Mouse (Mus musculus) kidney, embryonic 16.5 days (tissue): ENCODE measurements at regions not wholly inside any gene's neighbourhood (a gene's known extent, or its start where the extent isn't known, plus 50 kb on each side); places are given as distances from the start of the nearest gene placed in this dataset.
A peak's percentile ranks its signal among the peaks of the same experiment; 100 is the strongest.

Source experiments
- ATAC-seq: fragments of 200-750 bp; cut with Nextera tagmentation; 2 replicates; pipeline ENCODE4 v1.8.0; 2017; ENCODE audit warnings: moderate TSS enrichment; ENCODE audit not compliant: low FRiP score, low TSS enrichment
- H3K27ac ChIP-seq: fragments of 300-500 bp; sonication (generic); 2 replicates; pipeline ENCODE4 v1.5.1; 2014; ENCODE audit warnings: low read length
- H3K27me3 ChIP-seq: fragments of 300-500 bp; sonication (generic); 2 replicates; pipeline ENCODE4 v1.6.1; 2014; ENCODE audit warnings: low read length, control low read depth, mixed read lengths; ENCODE audit not compliant: insufficient read depth
- H3K36me3 ChIP-seq: fragments of 300-500 bp; sonication (generic); 2 replicates; pipeline ENCODE4 v1.6.1; 2014; ENCODE audit warnings: low read length, control low read depth, mixed read lengths; ENCODE audit not compliant: insufficient read depth
- H3K4me1 ChIP-seq: fragments of 300-500 bp; sonication (generic); 2 replicates; pipeline ENCODE4 v1.6.1; 2014; ENCODE audit warnings: low read length, control low read depth, mixed read lengths; ENCODE audit not compliant: insufficient read depth
- H3K4me2 ChIP-seq: fragments of 300-500 bp; sonication (generic); replicated peaks from 2 replicates; pipeline ENCODE4 v1.6.1; 2014; ENCODE audit warnings: low read depth, low read length
- H3K4me3 ChIP-seq: fragments of 300-500 bp; sonication (generic); 2 replicates; pipeline ENCODE4 v1.5.1; 2014; ENCODE audit warnings: mild to moderate bottlenecking, low read length
- H3K9ac ChIP-seq: fragments of 300-500 bp; sonication (generic); replicated peaks from 2 replicates; pipeline ENCODE4 v1.6.1; 2014; ENCODE audit warnings: low read length
- H3K9me3 ChIP-seq: fragments of 300-500 bp; sonication (generic); 2 replicates; pipeline ENCODE4 v1.6.1; 2016; ENCODE audit warnings: low read length, control low read depth
- WGBS: fragments of 180-500 bp; shearing (Covaris S2); extraction: QIAGEN DNeasy Blood & Tissue Kit; methylation state at CpG from one replicate; pipeline ENCODE4 v1.1.7; 2014; 5-methylcytosine and 5-hydroxymethylcytosine counted together

DNA sequence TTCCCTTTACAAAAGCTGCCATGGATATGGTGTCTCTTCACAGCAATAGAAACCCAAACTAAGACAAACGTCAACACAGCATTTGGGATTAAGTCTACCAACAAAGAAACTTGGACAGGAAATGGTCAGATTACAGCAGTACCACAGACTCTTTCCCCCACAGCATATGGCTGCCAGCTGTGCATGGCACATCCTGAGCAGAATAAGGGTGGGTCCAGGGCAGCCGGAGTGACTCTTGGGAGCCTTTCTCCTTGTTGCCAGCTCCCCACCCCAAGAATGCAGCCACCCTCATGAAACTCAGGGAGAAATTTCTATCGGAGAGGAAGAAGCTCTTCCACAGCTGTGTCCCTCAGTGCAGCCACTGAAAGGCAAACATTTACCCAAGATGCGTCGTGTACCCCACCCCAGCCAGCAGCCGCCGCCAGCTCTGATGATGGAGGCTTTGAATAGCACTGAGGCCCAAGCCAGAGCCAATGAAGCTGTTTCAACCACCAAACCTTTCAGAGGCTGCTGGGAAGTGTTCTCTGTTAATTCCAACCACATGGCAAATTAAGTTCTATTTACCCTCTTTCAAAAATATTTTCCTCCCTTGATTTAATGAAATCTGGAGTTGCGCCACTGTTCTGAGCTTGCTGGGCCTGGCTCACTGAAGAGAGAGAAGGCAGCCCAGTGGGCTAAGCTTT lies 75.8 kb upstream of the Hs6st1 start:
- ATAC-seq, result no peak
- Histone ChIP-seq H3K27me3 (no peaks in the 10 kb centered on the region), H3K36me3 (no peaks in the 10 kb centered on the region), H3K4me2 (no peak overlapping the region), H3K27ac (no peak overlapping the region), H3K9me3 (peaks cover 5% of the 10 kb centered on the region), H3K9ac (no peak overlapping the region), H3K4me1 (no peaks in the 10 kb centered on the region), H3K4me3 (no peak overlapping the region)
- WGBS, result 84% methylated on average over 8 of the region's 8 CpGs

DNA sequence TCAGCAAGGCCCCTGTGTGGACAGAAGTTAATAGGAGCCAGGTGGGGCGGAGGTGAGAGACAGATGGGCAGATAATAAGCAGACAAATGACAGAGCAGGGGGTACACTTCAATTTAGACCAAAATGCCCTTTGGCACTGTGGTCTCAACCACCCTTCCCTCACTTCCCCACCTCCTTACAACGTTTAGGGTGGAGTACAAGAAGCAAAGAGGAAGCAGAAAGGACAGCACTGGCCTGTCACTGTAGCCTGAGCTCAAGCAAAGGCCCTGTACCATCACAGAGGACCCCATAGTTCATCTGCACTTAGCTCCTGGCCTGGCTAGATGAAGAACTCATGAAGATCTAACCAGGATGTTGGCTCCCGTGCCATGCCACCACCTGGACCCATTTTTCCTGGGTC lies 75.3 kb upstream of the Hs6st1 start:
- H3K27ac ChIP-seq, result no peak overlapping the region
- H3K4me1 ChIP-seq, result no peaks in the 10 kb centered on the region
- H3K27me3 ChIP-seq, result no peaks in the 10 kb centered on the region
- no peaks in the 10 kb centered on the region for H3K36me3 ChIP-seq
- H3K9me3 ChIP-seq, result peaks cover 5% of the 10 kb centered on the region
- H3K4me3 ChIP-seq, result no peak overlapping the region
- no peak for ATAC-seq
- no peak overlapping the region for H3K9ac ChIP-seq
- WGBS, result 61% methylated on average over 3 of the region's 3 CpGs
- no peak overlapping the region for H3K4me2 ChIP-seq

DNA sequence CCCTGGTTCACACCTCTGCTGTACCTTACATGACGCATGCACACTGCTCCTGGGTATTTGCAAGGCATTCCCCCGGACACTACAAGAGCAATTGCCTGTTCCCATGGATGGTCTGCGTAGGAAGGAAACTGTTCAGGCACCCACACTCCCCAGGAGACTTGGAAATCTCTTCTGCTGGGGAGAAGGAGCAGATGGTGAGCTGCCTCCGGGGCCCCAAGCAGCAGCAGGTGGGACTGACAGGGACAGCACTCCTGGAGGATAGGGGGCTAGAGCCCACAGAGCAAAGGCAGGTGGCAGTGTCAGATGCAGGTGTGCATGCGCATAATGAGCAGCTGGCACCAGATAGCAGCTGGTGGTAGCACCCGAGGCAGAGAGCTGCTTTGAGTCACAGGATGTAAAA lies 72.5 kb upstream of the Hs6st1 start:
- H3K9me3 ChIP-seq, result no peaks in the 10 kb centered on the region
- no peak overlapping the region for H3K4me2 ChIP-seq
- no peak overlapping the region for H3K4me3 ChIP-seq
- no peak overlapping the region for H3K27ac ChIP-seq
- no peaks in the 10 kb centered on the region for H3K27me3 ChIP-seq
- no peaks in the 10 kb centered on the region for H3K4me1 ChIP-seq
- no peaks in the 10 kb centered on the region for H3K36me3 ChIP-seq
- ATAC-seq, result no peak
- no peak overlapping the region for H3K9ac ChIP-seq
- 71% methylated on average over 6 of the region's 6 CpGs for WGBS

DNA sequence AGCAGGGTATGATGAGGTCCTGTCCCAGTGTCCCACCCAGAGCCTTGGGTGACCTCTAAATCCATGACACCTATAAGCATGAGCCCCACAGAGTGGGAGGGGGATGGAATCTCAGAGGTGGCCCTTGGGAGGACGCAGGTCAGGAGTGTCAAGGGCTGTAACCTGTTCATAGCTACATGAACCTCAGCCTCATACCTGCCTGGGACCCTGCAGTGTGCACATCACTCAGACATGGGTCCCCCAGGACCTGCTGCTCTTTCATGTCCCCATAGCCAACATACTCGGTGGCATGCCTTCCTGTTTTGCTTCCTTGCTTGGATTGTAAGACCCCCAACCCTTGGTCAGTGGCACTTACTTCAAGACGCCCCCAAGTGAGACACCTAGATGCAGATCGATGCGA lies 66.9 kb upstream of the Hs6st1 start:
- ATAC-seq, result no peak
- Histone ChIP-seq H3K27me3 (no peaks in the 10 kb centered on the region), H3K9me3 (no peaks in the 10 kb centered on the region; the same call in 1 of the 2 replicates), H3K9ac (no peak overlapping the region), H3K36me3 (no peaks in the 10 kb centered on the region), H3K4me3 (no peak overlapping the region), H3K27ac (no peak overlapping the region), H3K4me2 (no peak overlapping the region), H3K4me1 (peaks cover 11% of the 10 kb centered on the region)
- 96% methylated on average over 5 of the region's 5 CpGs for WGBS

DNA sequence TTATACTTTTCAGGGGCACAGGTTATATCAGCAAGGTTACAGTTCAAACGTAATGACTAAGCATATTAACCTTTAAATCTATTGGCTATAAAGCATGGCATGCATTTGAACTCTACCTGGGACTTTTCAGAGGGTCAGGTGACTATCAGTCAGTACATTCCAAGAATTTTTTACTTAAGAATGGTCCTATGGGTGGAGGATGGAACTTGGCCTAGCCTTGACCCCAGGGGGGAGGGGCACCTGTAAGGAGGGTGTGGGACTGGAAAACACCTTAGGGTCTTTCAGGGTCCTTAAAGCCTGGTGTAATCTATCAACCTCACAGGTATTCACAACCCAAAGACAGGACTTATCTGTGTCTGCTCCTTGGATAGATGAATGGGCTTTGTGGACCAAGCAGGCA lies 66.4 kb upstream of the Hs6st1 start:
- Histone ChIP-seq H3K4me1 (peaks cover 11% of the 10 kb centered on the region), H3K27me3 (no peaks in the 10 kb centered on the region), H3K4me2 (no peak overlapping the region), H3K9ac (no peak overlapping the region), H3K27ac (no peak overlapping the region), H3K36me3 (no peaks in the 10 kb centered on the region), H3K9me3 (no peaks in the 10 kb centered on the region; the same call in 1 of the 2 replicates), H3K4me3 (no peak overlapping the region)
- WGBS, result 81% methylated on average over 1 of the region's 1 CpGs
- no peak for ATAC-seq

DNA sequence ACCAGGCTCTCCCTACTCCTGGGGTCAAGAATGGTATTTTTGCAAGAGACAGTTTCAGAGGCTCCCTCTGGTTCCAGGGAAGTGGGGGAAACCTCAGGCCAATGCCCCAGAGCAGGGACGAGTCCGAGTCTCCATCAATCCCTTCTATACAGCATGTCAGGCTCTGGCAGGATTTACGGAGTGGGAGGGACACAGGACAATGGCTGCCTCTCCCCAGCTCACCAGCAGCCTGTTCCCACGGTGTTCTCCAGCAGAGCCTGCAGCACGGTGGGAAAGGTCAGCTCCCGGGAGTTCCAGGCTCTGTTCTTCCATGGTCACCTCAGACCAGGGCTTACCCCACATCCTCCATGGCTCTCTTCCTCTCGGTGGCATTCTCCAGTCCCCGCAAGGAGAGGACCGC lies 64.6 kb upstream of the Hs6st1 start:
- 15% methylated on average over 9 of the region's 9 CpGs for WGBS
- Histone ChIP-seq H3K9ac (0 out of 2 replicates have a peak overlapping the region, but pooled peaks have one; percentile 23), H3K4me3 (no peak overlapping the region), H3K9me3 (no peaks in the 10 kb centered on the region; the same call in 1 of the 2 replicates), H3K4me2 (0 out of 2 replicates have a peak overlapping the region, but pooled peaks have one; percentile 20), H3K4me1 (peaks cover 11% of the 10 kb centered on the region), H3K27ac (no peak overlapping the region), H3K27me3 (no peaks in the 10 kb centered on the region), H3K36me3 (no peaks in the 10 kb centered on the region)
- peak; percentile 65; the same call in 1 of the 2 replicates for ATAC-seq

DNA sequence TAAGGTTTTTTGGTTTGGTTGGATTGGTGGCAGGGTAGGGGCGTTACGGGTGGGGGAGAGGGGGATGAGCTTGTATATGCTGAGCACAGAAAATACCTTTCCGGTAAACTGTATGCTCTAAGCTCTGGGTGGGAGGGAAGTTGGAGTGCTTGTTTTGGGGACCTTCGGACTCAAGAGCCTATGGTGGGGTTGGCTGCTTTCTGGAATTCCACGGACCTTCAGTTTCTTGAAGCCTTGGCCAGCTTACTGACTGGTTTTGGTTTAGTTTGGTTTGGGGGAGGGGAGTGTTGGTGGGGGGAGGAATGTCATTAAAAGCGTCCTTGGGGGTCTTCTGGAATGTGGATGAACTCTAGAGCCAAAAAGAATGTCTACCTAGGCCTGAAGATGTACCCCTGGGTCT lies 59.6 kb upstream of the Hs6st1 start:
- no peaks in the 10 kb centered on the region for H3K27me3 ChIP-seq
- no peak overlapping the region for H3K27ac ChIP-seq
- ATAC-seq, result no peak
- no peak overlapping the region for H3K9ac ChIP-seq
- no peaks in the 10 kb centered on the region for H3K9me3 ChIP-seq
- no peaks in the 10 kb centered on the region for H3K36me3 ChIP-seq
- 85% methylated on average over 6 of the region's 6 CpGs for WGBS
- H3K4me1 ChIP-seq, result peaks cover 15% of the 10 kb centered on the region
- no peak overlapping the region for H3K4me3 ChIP-seq
- no peak overlapping the region for H3K4me2 ChIP-seq

DNA sequence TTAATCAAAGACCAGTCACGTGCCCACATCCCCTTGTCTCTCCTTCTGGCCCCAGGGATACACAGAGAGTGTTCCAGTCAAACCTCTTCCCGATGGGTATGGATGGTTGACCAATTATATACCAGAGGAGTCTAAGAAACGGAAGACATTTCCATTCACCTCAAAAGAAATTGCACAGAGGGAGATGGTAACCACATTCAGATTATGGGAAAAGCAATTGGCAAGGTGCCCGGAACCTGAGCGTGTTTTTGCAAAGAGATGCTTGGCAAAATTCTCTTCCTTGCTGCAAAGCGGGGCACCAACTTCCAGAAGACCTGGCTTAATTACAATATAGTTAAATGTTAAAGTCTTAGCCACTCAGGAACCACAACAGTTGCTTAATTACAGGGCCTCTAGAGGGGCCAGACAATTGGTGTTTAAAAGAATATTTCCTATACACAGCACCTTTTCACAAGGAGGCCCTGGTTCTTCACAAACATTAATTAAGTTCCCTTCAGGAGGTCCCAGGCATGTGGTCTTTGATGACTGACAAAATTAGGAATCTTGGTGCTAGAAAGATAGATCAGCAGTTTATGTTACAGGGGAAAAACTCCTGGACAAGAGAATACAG lies 59.1 kb upstream of the Hs6st1 start:
- Histone ChIP-seq H3K4me1 (peaks cover 14% of the 10 kb centered on the region), H3K4me3 (no peak overlapping the region), H3K9ac (no peak overlapping the region), H3K9me3 (no peaks in the 10 kb centered on the region), H3K27me3 (no peaks in the 10 kb centered on the region), H3K4me2 (no peak overlapping the region), H3K36me3 (no peaks in the 10 kb centered on the region), H3K27ac (no peak overlapping the region)
- ATAC-seq, result no peak
- WGBS, result 71% methylated on average over 6 of the region's 6 CpGs

DNA sequence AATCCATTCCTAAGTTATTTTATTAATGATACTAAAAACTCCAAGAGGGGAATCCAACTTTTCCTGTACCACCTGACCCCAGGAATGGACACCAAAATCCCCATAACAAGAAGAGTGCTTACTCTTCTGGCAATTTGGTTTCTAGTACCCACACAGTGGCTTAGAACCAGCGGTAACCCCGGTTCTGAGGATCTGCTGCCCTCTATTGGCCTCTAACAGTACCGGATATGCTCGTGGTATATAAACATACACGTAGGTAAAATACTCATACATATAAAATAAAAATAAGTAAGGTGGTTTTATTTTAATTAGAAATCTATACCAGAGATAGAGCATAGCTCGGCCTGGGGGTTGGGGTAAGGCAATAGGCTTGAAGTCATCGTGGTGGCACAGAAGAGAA lies 58.0 kb upstream of the Hs6st1 start:
- Histone ChIP-seq H3K27ac (no peak overlapping the region), H3K9me3 (no peaks in the 10 kb centered on the region), H3K36me3 (no peaks in the 10 kb centered on the region), H3K4me3 (no peak overlapping the region), H3K27me3 (no peaks in the 10 kb centered on the region), H3K4me2 (no peak overlapping the region), H3K9ac (no peak overlapping the region), H3K4me1 (peaks cover 16% of the 10 kb centered on the region)
- WGBS, result 86% methylated on average over 7 of the region's 7 CpGs
- no peak for ATAC-seq

DNA sequence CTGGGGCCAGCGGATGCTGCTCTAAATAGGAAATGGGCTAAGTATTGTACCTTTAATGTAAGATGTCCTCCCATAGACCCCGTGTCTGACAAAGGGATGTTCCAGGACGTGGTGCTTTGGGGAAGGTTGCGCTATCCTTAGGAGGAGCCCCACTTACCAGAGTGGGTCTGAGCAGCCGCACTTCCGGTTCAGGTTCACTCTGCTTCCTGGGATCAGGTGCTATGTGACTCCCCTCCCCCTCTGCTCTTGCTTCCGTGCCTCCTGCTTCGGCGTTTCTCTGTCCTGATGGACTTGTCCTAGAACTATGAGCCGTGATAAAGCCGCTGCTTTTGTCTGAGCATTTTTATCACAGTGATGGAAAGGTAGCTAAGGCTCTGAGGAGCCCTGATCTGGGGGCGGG lies 57.4 kb upstream of the Hs6st1 start:
- no peak overlapping the region for H3K27ac ChIP-seq
- peaks cover 21% of the 10 kb centered on the region for H3K4me1 ChIP-seq
- H3K9me3 ChIP-seq, result no peaks in the 10 kb centered on the region
- 78% methylated on average over 12 of the region's 12 CpGs for WGBS
- no peaks in the 10 kb centered on the region for H3K27me3 ChIP-seq
- H3K4me3 ChIP-seq, result no peak overlapping the region
- ATAC-seq, result no peak
- H3K4me2 ChIP-seq, result no peak overlapping the region
- no peaks in the 10 kb centered on the region for H3K36me3 ChIP-seq
- no peak overlapping the region for H3K9ac ChIP-seq
